Mouse (Mus musculus) duodenum, adult 2 months (tissue): ENCODE results near the gene Klc3. TPM values are rescaled to one million over a fixed set of nuclear protein-coding genes. Genes with fewer than 3 reads are reported as not detected.

ENCODE experiments used
- polyA plus RNA-seq: library from polyadenylated mRNA; depleted of rRNA; stranded (reverse); fragments of >200 nt; gene quantifications from 2 replicates; pipeline ENCODE4 v1.2.3, GENCODE M21; 2012; ENCODE audit warnings: low replicate concordance; rRNA removed

Gene Klc3
- polyA plus RNA-seq: 1.2 and 2.1 TPM in 2 replicates

GRCm38 (mm10) chr7:19403731-19404296, at the start of gene Klc3:
Klc3 (minus strand) TSS chr7:19404104.

GRCm38 (mm10) chr7:19404476-19404875, 572 bp upstream of the Klc3 start, which contains the start of gene Ckm:
Ckm (plus strand) TSS chr7:19404776.

GRCm38 (mm10) chr7:19381377-19382165, 22.3 kb downstream of the Klc3 start, which contains the start of gene Ercc2:
Ercc2 (plus strand) TSS chr7:19382010.

GRCm38 (mm10) chr7:19359299-19359891, 44.5 kb downstream of the Klc3 start, which contains the start of the genes Cd3eap and Ppp1r13l:
Cd3eap (minus strand) TSS chr7:19359483.
Ppp1r13l (plus strand) TSS chr7:19359749.

Other genes with a start within 250 kb of the Klc3 start
- 0.63 and 0.77 TPM in 2 replicates for gene Gipr, start 238.0 kb downstream of the Klc3 start, polyA plus RNA-seq
- 20.3 and 22.0 TPM in 2 replicates for gene Eml2, start 227.7 kb downstream of the Klc3 start, polyA plus RNA-seq
- 5.1 and 6.3 TPM in 2 replicates for gene Gpr4, start 191.6 kb downstream of the Klc3 start, polyA plus RNA-seq
- gene Opa3, start 175.8 kb downstream of the Klc3 start, polyA plus RNA-seq: 24.2 and 25.9 TPM in 2 replicates
- 436 and 468 TPM in 2 replicates for gene Vasp, start 132.3 kb downstream of the Klc3 start, polyA plus RNA-seq
- 1.4 and 23.4 TPM in 2 replicates for gene Ppm1n, start 124.0 kb downstream of the Klc3 start, polyA plus RNA-seq
- gene Rtn2, start 121.5 kb downstream of the Klc3 start, polyA plus RNA-seq: 13.4 and 16.6 TPM in 2 replicates
- gene Fosb, start 94.1 kb downstream of the Klc3 start, polyA plus RNA-seq: 0.99 and 6.4 TPM in 2 replicates
- gene Ercc1, start 59.3 kb downstream of the Klc3 start, polyA plus RNA-seq: 14.9 and 16.2 TPM in 2 replicates
- 1.9 and 5.3 TPM in 2 replicates for gene Cd3eap, start 44.6 kb downstream of the Klc3 start, polyA plus RNA-seq
- 7.7 and 8.8 TPM in 2 replicates for gene Ppp1r13l, start 44.4 kb downstream of the Klc3 start, polyA plus RNA-seq
- 37.5 and 41.5 TPM in 2 replicates for gene Ercc2, start 22.1 kb downstream of the Klc3 start, polyA plus RNA-seq
- gene Ckm, start 672 bp upstream of the Klc3 start, polyA plus RNA-seq: 51.7 and 59.9 TPM in 2 replicates
- gene Mark4, start 54.7 kb upstream of the Klc3 start, polyA plus RNA-seq: 15.0 and 33.5 TPM in 2 replicates
- 5.1 and 11.1 TPM in 2 replicates for gene Exoc3l2, start 59.2 kb upstream of the Klc3 start, polyA plus RNA-seq
- 10.5 and 31.4 TPM in 2 replicates for gene Bloc1s3, start 104.3 kb upstream of the Klc3 start, polyA plus RNA-seq
- 159 and 195 TPM in 2 replicates for gene Trappc6a, start 104.3 kb upstream of the Klc3 start, polyA plus RNA-seq
- 0.15 and 0.18 TPM in 2 replicates for gene Nkpd1, start 113.7 kb upstream of the Klc3 start, polyA plus RNA-seq
- 99.5 and 166 TPM in 2 replicates for gene Ppp1r37, start 159.0 kb upstream of the Klc3 start, polyA plus RNA-seq
- gene Zfp296, start 173.2 kb upstream of the Klc3 start, polyA plus RNA-seq: 3.9 and 4.8 TPM in 2 replicates
- gene Gemin7, start 173.5 kb upstream of the Klc3 start, polyA plus RNA-seq: 94.7 and 164 TPM in 2 replicates
- gene Clasrp, start 200.4 kb upstream of the Klc3 start, polyA plus RNA-seq: 168 and 347 TPM in 2 replicates
- gene Relb, start 225.3 kb upstream of the Klc3 start, polyA plus RNA-seq: 41.9 and 115 TPM in 2 replicates